ENCODE assay signal across 30 mouse cellular contexts in genomic region chr19:56419452-56419851, GRCm38 (mm10). TPM values are rescaled to one million over a fixed set of nuclear protein-coding genes. Genes with fewer than 3 reads are reported as not detected.
A peak's percentile ranks its signal among the peaks of the same experiment; 100 is the strongest.
DNase-seq lines count a peak whose midpoint lies in the region; ATAC-seq and TF ChIP-seq lines count a peak whose summit lies in the region.
"Had no signal": no experiment of that assay in that cellular context is flagged by ENCODE, and none has a peak within 500 bp of the region (broad histone marks: within the 10 kb centered on the region; RNA-seq: fewer than 3 reads in every experiment).

No protein-coding gene starts in this region.

- intact Hi-C loops in left cerebral cortex, postnatal 10 days (cut with DNase I): no loop called here

- no peak overlapping the region for H3K27ac ChIP-seq in embryonic facial prominence, embryonic 12.5 days
- H3K27ac ChIP-seq in limb, embryonic 11.5 days (replicated peaks; ENCODE audit: low read depth, low read length): no peak overlapping the region
- no peak overlapping the region for H3K27ac ChIP-seq in stomach, postnatal 0 days (replicated peaks)
- H3K27ac ChIP-seq: embryonic facial prominence, embryonic 13.5 days; forebrain, embryonic 12.5 days; heart, adult 2 months; left cerebral cortex, adult 2 months; limb, embryonic 15.5 days; liver, embryonic 13.5 days; midbrain, embryonic 10.5 days; midbrain, embryonic 15.5 days; neural tube, embryonic 15.5 days had no signal

- no peak for TF ChIP-seq CTCF in stomach, postnatal 0 days (IDR thresholded peaks at IDR 0.05; ENCODE audit: low read depth)

- H3K4me3 ChIP-seq in embryonic facial prominence, embryonic 12.5 days: no peak overlapping the region
- no peak overlapping the region for H3K4me3 ChIP-seq in limb, embryonic 11.5 days (ENCODE audit: low read depth, low read length)
- no peak overlapping the region for H3K4me3 ChIP-seq in stomach, postnatal 0 days (ENCODE audit: low read depth, low read length)
- H3K4me3 ChIP-seq: embryonic facial prominence, embryonic 13.5 days; erythroblast, embryonic 14.5 days; forebrain, embryonic 12.5 days; heart, adult 2 months; left cerebral cortex, adult 2 months; limb, embryonic 15.5 days; liver, embryonic 13.5 days; midbrain, embryonic 10.5 days; midbrain, embryonic 15.5 days; neural tube, embryonic 15.5 days had no signal

- DNase-seq in heart, adult 11 months: peak; percentile 74
- no peak for DNase-seq in heart, adult 8-10 months (ENCODE audit: low spot score)
- peak; percentile 48 for DNase-seq in R1 (ENCODE audit: low read depth, low spot score)
- peak; percentile 64 for DNase-seq in limb, embryonic 11.5 days (ENCODE audit: low spot score)
- no peak for DNase-seq in stomach, postnatal 0 days (ENCODE audit: low spot score)
- DNase-seq in lung, postnatal 14 days: no peak
- DNase-seq in left cerebral cortex, postnatal 10 days (ENCODE audit: extremely low spot score in 1 of 2, low spot score in 2 of 2): no peak
- DNase-seq: adrenal gland, postnatal 10 days; cerebellum, adult 8-10 months; cerebellum, postnatal 25 days; gastrocnemius, postnatal 36 days; heart, adult 2 months; kidney, postnatal 14 days; liver, embryonic 13.5 days; lung, adult 18-20 months; lung, postnatal 10 days; right cerebral cortex, adult 18-20 months had no signal

- H3K9me3 ChIP-seq in embryonic facial prominence, embryonic 12.5 days: no peaks in the 10 kb centered on the region
- H3K9me3 ChIP-seq in limb, embryonic 11.5 days (ENCODE audit: control insufficient read depth, low read length): no peaks in the 10 kb centered on the region
- H3K9me3 ChIP-seq in stomach, postnatal 0 days (ENCODE audit: control insufficient read depth, low read length): no peaks in the 10 kb centered on the region
- H3K9me3 ChIP-seq: embryonic facial prominence, embryonic 13.5 days; forebrain, embryonic 12.5 days; limb, embryonic 15.5 days; liver, embryonic 13.5 days; midbrain, embryonic 10.5 days; midbrain, embryonic 15.5 days; neural tube, embryonic 15.5 days had no signal

- WGBS in embryonic facial prominence, embryonic 12.5 days: 38% methylated on average over 9 of the region's 9 CpGs
- WGBS in limb, embryonic 11.5 days: 45% methylated on average over 9 of the region's 9 CpGs
- 69% methylated on average over 9 of the region's 9 CpGs for WGBS in stomach, postnatal 0 days

- ATAC-seq in embryonic facial prominence, embryonic 12.5 days (ENCODE audit: insufficient number of reproducible peaks, insufficient read depth, low FRiP score, low TSS enrichment): no peak
- ATAC-seq in limb, embryonic 11.5 days (ENCODE audit: insufficient number of reproducible peaks, low FRiP score, low TSS enrichment, low read depth): no peak
- ATAC-seq in stomach, postnatal 0 days (ENCODE audit: low FRiP score, low TSS enrichment): no peak
- ATAC-seq: hindbrain, embryonic 16.5 days; midbrain, embryonic 15.5 days had no signal

- H3K27me3 ChIP-seq in embryonic facial prominence, embryonic 12.5 days: no peaks in the 10 kb centered on the region
- no peaks in the 10 kb centered on the region for H3K27me3 ChIP-seq in limb, embryonic 11.5 days (ENCODE audit: control insufficient read depth, insufficient read depth, low read length)
- H3K27me3 ChIP-seq in stomach, postnatal 0 days (ENCODE audit: control insufficient read depth, insufficient read depth, low read length): no peaks in the 10 kb centered on the region
- H3K27me3 ChIP-seq: embryonic facial prominence, embryonic 13.5 days; forebrain, embryonic 12.5 days; limb, embryonic 15.5 days; liver, embryonic 13.5 days; midbrain, embryonic 15.5 days; neural tube, embryonic 15.5 days had no signal

- no peak for TF ChIP-seq EP300 in stomach, postnatal 0 days (optimal IDR thresholded peaks at IDR 0.05)

- no peak overlapping the region for H3K4me2 ChIP-seq in embryonic facial prominence, embryonic 12.5 days (replicated peaks)
- H3K4me2 ChIP-seq in limb, embryonic 11.5 days (ENCODE audit: low read depth, severe bottlenecking): no peak overlapping the region
- H3K4me2 ChIP-seq in stomach, postnatal 0 days (replicated peaks; ENCODE audit: low read depth): no peak overlapping the region
- H3K4me2 ChIP-seq: embryonic facial prominence, embryonic 13.5 days; forebrain, embryonic 12.5 days; limb, embryonic 15.5 days; liver, embryonic 13.5 days; midbrain, embryonic 15.5 days; neural tube, embryonic 15.5 days had no signal

- peaks cover 10% of the 10 kb centered on the region for H3K4me1 ChIP-seq in embryonic facial prominence, embryonic 12.5 days
- peaks cover 9% of the 10 kb centered on the region for H3K4me1 ChIP-seq in limb, embryonic 11.5 days (ENCODE audit: control insufficient read depth, insufficient read depth, low read length)
- no peaks in the 10 kb centered on the region for H3K4me1 ChIP-seq in stomach, postnatal 0 days (replicated peaks; ENCODE audit: control insufficient read depth, insufficient read depth)

- peak overlapping the region; percentile 20; the same call in 1 of the 2 replicates for H3K9ac ChIP-seq in embryonic facial prominence, embryonic 12.5 days
- H3K9ac ChIP-seq in limb, embryonic 11.5 days (ENCODE audit: low read length): no peak overlapping the region
- H3K9ac ChIP-seq in stomach, postnatal 0 days (ENCODE audit: low read length): no peak overlapping the region
- H3K9ac ChIP-seq: embryonic facial prominence, embryonic 13.5 days; forebrain, embryonic 12.5 days; limb, embryonic 15.5 days; liver, embryonic 13.5 days; midbrain, embryonic 15.5 days; neural tube, embryonic 15.5 days had no signal

- no peaks in the 10 kb centered on the region for H3K36me3 ChIP-seq in embryonic facial prominence, embryonic 12.5 days
- H3K36me3 ChIP-seq in limb, embryonic 11.5 days (ENCODE audit: control insufficient read depth, insufficient read depth, low read length): no peaks in the 10 kb centered on the region
- no peaks in the 10 kb centered on the region for H3K36me3 ChIP-seq in stomach, postnatal 0 days (ENCODE audit: control insufficient read depth, insufficient read depth, low read length)
- H3K36me3 ChIP-seq: embryonic facial prominence, embryonic 13.5 days; forebrain, embryonic 12.5 days; limb, embryonic 15.5 days; midbrain, embryonic 10.5 days; midbrain, embryonic 15.5 days; neural tube, embryonic 15.5 days had no signal

RNA-seq across cellular contexts. Expression of gene Casp7, which starts 22.5 kb away (rescaled TPM):
- 10 to 100 TPM; 11.0 to 13.7 (median 12.3) TPM for total RNA-seq in heart, adult 8-10 months (2022)
- polyA plus RNA-seq in embryonic facial prominence, embryonic 12.5 days (2016; fragmentation: Nextera tagmentation; extraction: Ambion mirVana): 30.7 and 32.1 TPM in 2 replicates
- 24.5 and 26.6 TPM in 2 replicates for polyA plus RNA-seq in limb, embryonic 11.5 days (2014; fragmentation: Nextera tagmentation; extraction: Ambion mirVana)
- polyA plus RNA-seq in stomach, postnatal 0 days (2015; fragmentation: Nextera tagmentation; extraction: Ambion mirVana): 17.9 and 20.8 TPM in 2 replicates
- 10 to 100 TPM; 12.5 to 13.0 TPM for total RNA-seq in left cerebral cortex, postnatal 10 days (2021)

RNA-seq across cellular contexts. Expression of gene Nrap, which starts 29.6 kb away (rescaled TPM):
- 100 to 1,000 TPM; 392 to 561 (median 511) TPM for total RNA-seq in heart, adult 8-10 months (2022)
- polyA plus RNA-seq in embryonic facial prominence, embryonic 12.5 days (2016; fragmentation: Nextera tagmentation; extraction: Ambion mirVana): 0.19 and 0.34 TPM in 2 replicates
- polyA plus RNA-seq in limb, embryonic 11.5 days (2014; fragmentation: Nextera tagmentation; extraction: Ambion mirVana): 0.21 TPM in 2 replicates
- polyA plus RNA-seq in stomach, postnatal 0 days (2015; fragmentation: Nextera tagmentation; extraction: Ambion mirVana): 0.33 and 0.41 TPM in 2 replicates
- under 1 TPM; 0.57 to 0.62 TPM for total RNA-seq in left cerebral cortex, postnatal 10 days (2021)

RNA-seq across cellular contexts. Expression of gene Plekhs1, which starts 42.0 kb away (rescaled TPM):
- under 1 TPM in 3 of 4 experiments, not detected in 1; 0.14 to 0.41 (median 0.33) TPM for total RNA-seq in heart, adult 8-10 months (2022)
- polyA plus RNA-seq in embryonic facial prominence, embryonic 12.5 days (2016; fragmentation: Nextera tagmentation; extraction: Ambion mirVana): 0.28 and 0.62 TPM in 2 replicates
- polyA plus RNA-seq in limb, embryonic 11.5 days (2014; fragmentation: Nextera tagmentation; extraction: Ambion mirVana): 0.37 TPM in 1 of 2 replicates, not detected in the other
- 3.4 and 4.7 TPM in 2 replicates for polyA plus RNA-seq in stomach, postnatal 0 days (2015; fragmentation: Nextera tagmentation; extraction: Ambion mirVana)
- total RNA-seq in left cerebral cortex, postnatal 10 days (2021): 1 to 10 TPM in 1 of 2 experiments, under 1 TPM in 1; 0.97 to 1.2 TPM
- total RNA-seq: megakaryocyte progenitor cell, adult 5-6 weeks had no signal
- polyA plus RNA-seq: erythroblast, embryonic 14.5 days; heart, embryonic 14.5 days; hindbrain, embryonic 11.5 days; limb, embryonic 15.5 days; liver, embryonic 13.5 days; midbrain, embryonic 10.5 days had no signal

Comparison
In these comparisons a context has a peak if more than half of its experiments do, and no peak if none do; other contexts are left out.
1. DNase-seq: peak in heart, adult 11 months (single experiment), R1 (single experiment) and limb, embryonic 11.5 days (single experiment); none in heart, adult 8-10 months (single experiment), stomach, postnatal 0 days (single experiment), lung, postnatal 14 days (single experiment) and left cerebral cortex, postnatal 10 days (0 of 2).